Mouse (Mus musculus) spleen, embryonic (tissue): Measurements from ENCODE around the gene Gm960.

Experiments used
- CTCF ChIA-PET: fragments of 350-600 bp; sonication (Branson Sonifier 250); formaldehyde crosslinking; loops from one replicate; lab custom pipeline; 2022; lab: Charles Lee

Gene Gm960

GRCm38 (mm10) chr19:4712156-4712780 is 13.8 kb upstream of the Gm960 start:
- CTCF ChIA-PET, result no interaction called here

GRCm38 (mm10) chr19:4711601-4712155 is 13.2 kb upstream of the Gm960 start:
- CTCF ChIA-PET, result no interaction called here

- CTCF ChIA-PET, result no interaction called here
These were observed 12.7 kb upstream of the Gm960 start, which contains the start of gene Sptbn2 for GRCm38 (mm10) chr19:4711098-4711600. Gene Sptbn2 (plus strand): TSS chr19:4711167.

- CTCF ChIA-PET, result no interaction called here
These were observed 10.3 kb upstream of the Gm960 start for GRCm38 (mm10) chr19:4708765-4709164.

- CTCF ChIA-PET, result no interaction called here
These were observed 2.8 kb upstream of the Gm960 start for GRCm38 (mm10) chr19:4701221-4701620.

- CTCF ChIA-PET, result no interaction called here
These were observed 2.2 kb upstream of the Gm960 start for GRCm38 (mm10) chr19:4700656-4701055.

GRCm38 (mm10) chr19:4699821-4700220 is 1.4 kb upstream of the Gm960 start:
- CTCF ChIA-PET, result no interaction called here

GRCm38 (mm10) chr19:4698856-4699255 is 388 bp upstream of the Gm960 start:
- CTCF ChIA-PET, result no interaction called here

GRCm38 (mm10) chr19:4697721-4698120 is 747 bp downstream of the Gm960 start:
- CTCF ChIA-PET, result interaction anchor here (0.5 kb wide), 1 partner anchor 365 kb away, joined by 4 read pairs; no protein-coding TSS in a partner anchor

GRCm38 (mm10) chr19:4697121-4697520 is 1.3 kb downstream of the Gm960 start:
- CTCF ChIA-PET, result interaction anchor here (0.6 kb wide), 1 partner anchor 1108 kb away, joined by 3 read pairs; no protein-coding TSS in a partner anchor

GRCm38 (mm10) chr19:4694346-4694745 is 4.1 kb downstream of the Gm960 start:
- CTCF ChIA-PET, result no interaction called here

GRCm38 (mm10) chr19:4672401-4672800 is 26.1 kb downstream of the Gm960 start:
- CTCF ChIA-PET, result no interaction called here

GRCm38 (mm10) chr19:4670776-4671175 is 27.7 kb downstream of the Gm960 start:
- CTCF ChIA-PET, result no interaction called here

GRCm38 (mm10) chr19:4666815-4667214 is 31.7 kb downstream of the Gm960 start:
- CTCF ChIA-PET, result no interaction called here

- CTCF ChIA-PET, result no interaction called here
These were observed 40.3 kb downstream of the Gm960 start for GRCm38 (mm10) chr19:4658156-4658555.

GRCm38 (mm10) chr19:4646917-4647492 is 51.5 kb downstream of the Gm960 start:
- CTCF ChIA-PET, result no interaction called here

GRCm38 (mm10) chr19:4644271-4644670 is 54.2 kb downstream of the Gm960 start:
- CTCF ChIA-PET, result no interaction called here

- CTCF ChIA-PET, result interaction anchor here (0.6 kb wide), 1 partner anchor 174 kb away, joined by 5 read pairs; no protein-coding TSS in a partner anchor
These were observed 62.5 kb downstream of the Gm960 start for GRCm38 (mm10) chr19:4635986-4636385.

GRCm38 (mm10) chr19:4628819-4629218 is 69.6 kb downstream of the Gm960 start:
- CTCF ChIA-PET, result interaction anchor here (0.6 kb wide), 1 partner anchor 23 kb away, joined by 8 read pairs; no protein-coding TSS in a partner anchor

GRCm38 (mm10) chr19:4625829-4626535 is 72.5 kb downstream of the Gm960 start:
- CTCF ChIA-PET, result no interaction called here

- CTCF ChIA-PET, result no interaction called here
These were observed 73.2 kb downstream of the Gm960 start, which contains the start of gene Rce1 for GRCm38 (mm10) chr19:4625179-4625828. Gene Rce1 (minus strand): TSS chr19:4625641.
